Mouse (Mus musculus) midbrain, postnatal 0 days (tissue): ENCODE measurements around the gene Tfeb. TPM values are rescaled to one million over a fixed set of nuclear protein-coding genes. Genes with fewer than 3 reads are reported as not detected.
A peak's percentile ranks its signal among the peaks of the same experiment; 100 is the strongest.

Source experiments
- ATAC-seq: fragments of 200-750 bp; cut with Nextera tagmentation; 2 replicates; pipeline ENCODE4 v1.8.0; 2017; ENCODE audit warnings: moderate number of reproducible peaks, mild to moderate bottlenecking, moderate TSS enrichment, moderate library complexity; ENCODE audit not compliant: low FRiP score
- DNase-seq: peaks from one replicate; pipeline ENCODE4 v3.0.0-alpha.2; 2015; ENCODE audit warnings: low spot score
- H3K27ac ChIP-seq: fragments of 300-500 bp; sonication (generic); 2 replicates; pipeline ENCODE4 v1.5.1; 2014; ENCODE audit warnings: low read depth, mild to moderate bottlenecking, low read length, mixed read lengths
- H3K27me3 ChIP-seq: fragments of 300-500 bp; sonication (generic); 2 replicates; pipeline ENCODE4 v1.6.1; 2014; ENCODE audit warnings: low read length, control low read depth, mixed read lengths; ENCODE audit not compliant: insufficient read depth
- H3K36me3 ChIP-seq: fragments of 300-500 bp; sonication (generic); 2 replicates; pipeline ENCODE4 v1.6.1; 2014; ENCODE audit warnings: low read length, control low read depth, mixed read lengths; ENCODE audit not compliant: insufficient read depth
- H3K4me1 ChIP-seq: fragments of 300-500 bp; sonication (generic); 2 replicates; pipeline ENCODE4 v1.6.1; 2014; ENCODE audit warnings: mild to moderate bottlenecking, control low read depth, antibody characterized with exemption, low read length, mixed read lengths; ENCODE audit not compliant: insufficient read depth
- H3K4me2 ChIP-seq: fragments of 300-500 bp; sonication (generic); 2 replicates; pipeline ENCODE4 v1.6.1; 2014; ENCODE audit warnings: low read depth, mild to moderate bottlenecking, low read length, mixed read lengths; ENCODE audit not compliant: poor library complexity, severe bottlenecking
- H3K4me3 ChIP-seq: fragments of 300-500 bp; sonication (generic); 2 replicates; pipeline ENCODE4 v1.5.1; 2014; ENCODE audit warnings: low read depth, mild to moderate bottlenecking, low read length, moderate library complexity
- H3K9ac ChIP-seq: fragments of 300-500 bp; sonication (generic); replicated peaks from 2 replicates; pipeline ENCODE4 v1.6.1; 2014; ENCODE audit warnings: mild to moderate bottlenecking, low read length, moderate library complexity, mixed read lengths; ENCODE audit not compliant: poor library complexity, severe bottlenecking
- H3K9me3 ChIP-seq: fragments of 300-500 bp; sonication (generic); 2 replicates; pipeline ENCODE4 v1.6.1; 2016; ENCODE audit warnings: low read length, control low read depth
- CTCF ChIP-seq: IDR thresholded peaks from 2 replicates; pipeline ENCODE4 v1.5.1; 2016; ENCODE audit warnings: antibody characterized with exemption, mild to moderate bottlenecking
- WGBS: fragments of 180-500 bp; shearing (Covaris S2); extraction: QIAGEN DNeasy Blood & Tissue Kit; methylation state at CpG from one replicate; pipeline ENCODE4 v1.1.7; 2014; 5-methylcytosine and 5-hydroxymethylcytosine counted together
- polyA plus RNA-seq: library from polyadenylated mRNA; unstranded; fragments of >200 nt; fragmentation: Nextera tagmentation; extraction: Ambion mirVana; gene quantifications from 2 replicates; pipeline ENCODE4 v1.2.1, GENCODE M21; 2015
- total RNA-seq: library from RNA; depleted of rRNA; stranded (reverse); fragments of >200 nt; gene quantifications from 2 replicates; pipeline ENCODE4 v1.2.3, GENCODE M21; 2014

Gene Tfeb
- total and polyA plus RNA-seq, 2 experiments from 2014 or later, result 4.0 to 9.6 TPM

GRCm38 (mm10) chr17:47754246-47754645, 17.4 kb downstream of the Tfeb start:
- Histone ChIP-seq H3K27me3 (no peaks in the 10 kb centered on the region), H3K27ac (no peak overlapping the region), H3K4me1 (no peaks in the 10 kb centered on the region), H3K9me3 (no peaks in the 10 kb centered on the region), H3K36me3 (no peaks in the 10 kb centered on the region), H3K4me2 (no peak overlapping the region), H3K4me3 (no peak overlapping the region), H3K9ac (no peak overlapping the region)
- 85% methylated on average over 11 of the region's 13 CpGs for WGBS
- no peak for TF ChIP-seq CTCF
- DNase-seq (no peak), ATAC-seq (no peak)

- no peaks in the 10 kb centered on the region for H3K9me3 ChIP-seq
- H3K36me3 ChIP-seq, result no peaks in the 10 kb centered on the region
- no peaks in the 10 kb centered on the region for H3K4me1 ChIP-seq
- H3K27me3 ChIP-seq, result no peaks in the 10 kb centered on the region
- ATAC-seq (no peak), DNase-seq (no peak)
- H3K4me2 ChIP-seq, result no peak overlapping the region
- no peak overlapping the region for H3K4me3 ChIP-seq
- no peak overlapping the region for H3K9ac ChIP-seq
- no peak for TF ChIP-seq CTCF
- no peak overlapping the region for H3K27ac ChIP-seq
- WGBS, result 32% methylated on average over 6 of the region's 6 CpGs
Measured at GRCm38 (mm10) chr17:47756366-47756765, 19.5 kb downstream of the Tfeb start.

GRCm38 (mm10) chr17:47757056-47757610, 20.3 kb downstream of the Tfeb start:
- Histone ChIP-seq H3K4me2 (no peak overlapping the region), H3K27ac (no peak overlapping the region), H3K27me3 (no peaks in the 10 kb centered on the region), H3K4me1 (no peaks in the 10 kb centered on the region), H3K9ac (no peak overlapping the region), H3K36me3 (no peaks in the 10 kb centered on the region), H3K4me3 (no peak overlapping the region), H3K9me3 (no peaks in the 10 kb centered on the region)
- ATAC-seq (no peak), DNase-seq (no peak)
- TF ChIP-seq CTCF, result no peak
- WGBS, result 86% methylated on average over 7 of the region's 7 CpGs

- no peaks in the 10 kb centered on the region for H3K36me3 ChIP-seq
- DNase-seq (no peak), ATAC-seq (no peak)
- H3K27me3 ChIP-seq, result no peaks in the 10 kb centered on the region
- WGBS, result 80% methylated on average over 15 of the region's 15 CpGs
- no peak overlapping the region for H3K4me2 ChIP-seq
- H3K4me3 ChIP-seq, result no peak overlapping the region
- H3K27ac ChIP-seq, result no peak overlapping the region
- H3K9me3 ChIP-seq, result no peaks in the 10 kb centered on the region
- no peaks in the 10 kb centered on the region for H3K4me1 ChIP-seq
- H3K9ac ChIP-seq, result no peak overlapping the region
- no peak for TF ChIP-seq CTCF
Measured at GRCm38 (mm10) chr17:47759702-47760410, 23.0 kb downstream of the Tfeb start.

- Histone ChIP-seq H3K9me3 (no peaks in the 10 kb centered on the region), H3K27me3 (no peaks in the 10 kb centered on the region), H3K4me1 (no peaks in the 10 kb centered on the region), H3K27ac (peak overlapping the region; percentile 59), H3K4me3 (no peak overlapping the region), H3K4me2 (no peak overlapping the region), H3K9ac (no peak overlapping the region), H3K36me3 (no peaks in the 10 kb centered on the region)
- 80% methylated on average over 7 of the region's 7 CpGs for WGBS
- DNase-seq (no peak), ATAC-seq (no peak)
- TF ChIP-seq CTCF, result no peak
Measured at GRCm38 (mm10) chr17:47762028-47762427, 25.2 kb downstream of the Tfeb start.

- ATAC-seq (peak; percentile 85), DNase-seq (peak; percentile 90)
- Histone ChIP-seq H3K27ac (peak overlapping the region; percentile 59), H3K36me3 (no peaks in the 10 kb centered on the region), H3K4me2 (no peak overlapping the region), H3K4me1 (no peaks in the 10 kb centered on the region), H3K4me3 (no peak overlapping the region), H3K9me3 (no peaks in the 10 kb centered on the region), H3K9ac (no peak overlapping the region), H3K27me3 (no peaks in the 10 kb centered on the region)
- TF ChIP-seq CTCF, result no peak
- 69% methylated on average over 13 of the region's 13 CpGs for WGBS
Measured at GRCm38 (mm10) chr17:47762518-47763340, 25.9 kb downstream of the Tfeb start.
